Mouse (Mus musculus) stomach, embryonic 14.5 days (tissue): ENCODE measurements around the gene Mthfd1l. TPM values are rescaled to one million over a fixed set of nuclear protein-coding genes. Genes with fewer than 3 reads are reported as not detected.
"Not testable (repeated sequence)": the region's sequence is repeated elsewhere in the genome, so short reads cannot be mapped to it uniquely, and the experiment has no call there.

Source experiments
- ATAC-seq: fragments of 200-750 bp; cut with Nextera tagmentation; 2 replicates; pipeline ENCODE4 v1.8.0; 2017; ENCODE audit warnings: low read depth, moderate TSS enrichment; ENCODE audit not compliant: insufficient number of reproducible peaks, insufficient read depth, low FRiP score
- H3K27ac ChIP-seq: fragments of 300-500 bp; sonication (generic); 2 replicates; pipeline ENCODE4 v1.5.1; 2014; ENCODE audit warnings: mild to moderate bottlenecking, low read length, moderate library complexity, mixed read lengths
- H3K27me3 ChIP-seq: fragments of 300-500 bp; sonication (generic); 2 replicates; pipeline ENCODE4 v1.6.1; 2014; ENCODE audit warnings: low read length, control low read depth, mixed read lengths; ENCODE audit not compliant: control insufficient read depth, insufficient read depth
- H3K36me3 ChIP-seq: fragments of 300-500 bp; sonication (generic); 2 replicates; pipeline ENCODE4 v1.6.1; 2014; ENCODE audit warnings: mild to moderate bottlenecking, control low read depth, low read length, moderate library complexity, mixed read lengths; ENCODE audit not compliant: control insufficient read depth, insufficient read depth
- H3K4me1 ChIP-seq: fragments of 300-500 bp; sonication (generic); 2 replicates; pipeline ENCODE4 v1.6.1; 2014; ENCODE audit warnings: low read length, control low read depth, mixed read lengths; ENCODE audit not compliant: control insufficient read depth, insufficient read depth
- H3K4me2 ChIP-seq: fragments of 300-500 bp; sonication (generic); replicated peaks from 2 replicates; pipeline ENCODE4 v1.6.1; 2014; ENCODE audit warnings: low read depth, low read length, control low read depth
- H3K4me3 ChIP-seq: fragments of 300-500 bp; sonication (generic); 2 replicates; pipeline ENCODE4 v1.5.1; 2014; ENCODE audit warnings: low read depth, low read length, control low read depth
- H3K9ac ChIP-seq: fragments of 300-500 bp; sonication (generic); replicated peaks from 2 replicates; pipeline ENCODE4 v1.6.1; 2014; ENCODE audit warnings: low read depth, mild to moderate bottlenecking, control low read depth, low read length, moderate library complexity, mixed read lengths
- H3K9me3 ChIP-seq: fragments of 300-500 bp; sonication (generic); 2 replicates; pipeline ENCODE4 v1.6.1; 2016; ENCODE audit warnings: low read depth, low read length, control low read depth; ENCODE audit not compliant: control insufficient read depth
- WGBS: fragments of 180-500 bp; shearing (Covaris S2); extraction: QIAGEN DNeasy Blood & Tissue Kit; methylation state at CpG from one replicate; pipeline ENCODE4 v1.1.7; 2014; 5-methylcytosine and 5-hydroxymethylcytosine counted together
- polyA plus RNA-seq: library from polyadenylated mRNA; unstranded; fragments of >200 nt; fragmentation: Nextera tagmentation; extraction: Ambion mirVana; gene quantifications from 2 replicates; pipeline ENCODE4 v1.2.1, GENCODE M21; 2014

Mthfd1l gene
- polyA plus RNA-seq, 1 experiment from 2014 or later, result 16.3 TPM

DNA sequence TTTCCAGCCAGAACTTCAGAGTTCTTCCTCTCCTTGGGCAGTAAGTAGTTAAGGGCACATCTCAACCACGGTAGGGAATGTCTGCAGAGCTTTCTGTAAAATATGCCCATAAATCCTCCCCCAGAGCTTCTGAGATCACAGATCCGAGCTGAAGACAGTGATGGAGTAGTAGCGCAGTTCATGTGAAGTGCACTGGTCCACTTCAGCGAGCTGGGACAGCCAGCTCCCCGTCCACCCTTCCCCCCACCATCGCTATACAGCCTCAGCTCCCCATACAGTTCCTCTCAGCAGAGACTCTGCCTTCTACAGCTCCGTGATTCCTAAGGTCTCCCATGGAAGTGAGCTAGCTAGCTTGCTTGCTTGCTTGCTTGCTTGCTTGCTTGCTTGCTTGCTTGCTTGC is 144.2 kb downstream of the Mthfd1l start:
- Histone ChIP-seq H3K9ac (no peak overlapping the region), H3K27me3 (no peaks in the 10 kb centered on the region), H3K27ac (peak overlapping the region; percentile 93), H3K9me3 (no peaks in the 10 kb centered on the region), H3K4me2 (peak overlapping the region; percentile 22), H3K36me3 (no peaks in the 10 kb centered on the region), H3K4me1 (peaks cover 28% of the 10 kb centered on the region), H3K4me3 (no peak overlapping the region)
- WGBS, result 17% methylated on average over 7 of the region's 7 CpGs
- peak; percentile 88; the same call in 1 of the 2 replicates for ATAC-seq

DNA sequence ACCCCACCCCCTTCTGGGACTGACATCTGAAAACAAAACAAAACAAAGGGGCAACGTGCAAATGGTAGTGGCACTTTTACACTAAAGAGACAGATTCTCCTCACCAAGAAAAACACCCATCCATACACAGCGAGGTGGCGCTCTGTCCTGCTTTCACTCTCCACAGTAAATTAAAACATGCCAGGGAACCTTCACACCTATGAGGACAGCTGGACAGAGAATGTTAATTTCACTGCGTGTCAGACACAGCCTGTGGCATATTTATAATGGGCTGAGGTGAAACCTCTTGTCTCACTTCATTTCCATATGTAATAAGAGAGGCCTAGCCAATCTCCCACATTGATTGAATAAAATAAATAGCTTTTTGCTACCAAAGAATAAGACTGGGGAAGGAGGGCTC is 146.4 kb downstream of the Mthfd1l start:
- no peaks in the 10 kb centered on the region for H3K27me3 ChIP-seq
- no peak overlapping the region for H3K9ac ChIP-seq
- peaks cover 21% of the 10 kb centered on the region for H3K4me1 ChIP-seq
- no peak overlapping the region for H3K4me3 ChIP-seq
- no peak for ATAC-seq
- 78% methylated on average over 4 of the region's 4 CpGs for WGBS
- no peaks in the 10 kb centered on the region for H3K9me3 ChIP-seq
- no peaks in the 10 kb centered on the region for H3K36me3 ChIP-seq
- no peak overlapping the region for H3K4me2 ChIP-seq
- no peak overlapping the region for H3K27ac ChIP-seq

DNA sequence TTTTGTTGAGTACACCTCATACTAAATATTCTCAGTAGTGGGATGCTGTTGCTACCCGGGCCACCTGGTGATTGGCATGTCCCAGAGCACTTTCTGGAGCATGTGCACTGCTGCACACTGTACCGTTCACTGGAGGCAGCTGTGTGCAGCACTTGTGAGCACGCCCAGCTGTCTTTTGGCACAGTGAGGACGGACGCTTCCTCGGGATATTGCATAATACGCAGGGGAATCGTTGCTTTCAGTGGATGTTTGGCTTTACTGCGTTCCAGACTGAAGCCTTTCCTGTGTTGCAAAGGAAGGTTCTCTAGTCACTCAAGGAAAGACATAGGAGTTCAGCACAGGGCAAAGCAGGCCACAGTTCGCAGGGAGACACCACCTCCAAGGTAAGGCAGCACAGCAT is 147.8 kb downstream of the Mthfd1l start:
- peak; percentile 43; the same call in 1 of the 2 replicates for ATAC-seq
- no peak overlapping the region; the same call in 1 of the 2 replicates for H3K4me2 ChIP-seq
- H3K9ac ChIP-seq, result no peak overlapping the region
- H3K4me3 ChIP-seq, result no peak overlapping the region
- no peaks in the 10 kb centered on the region for H3K36me3 ChIP-seq
- peaks cover 21% of the 10 kb centered on the region for H3K4me1 ChIP-seq
- H3K27ac ChIP-seq, result peak overlapping the region; percentile 81
- WGBS, result 39% methylated on average over 10 of the region's 10 CpGs
- no peaks in the 10 kb centered on the region for H3K9me3 ChIP-seq
- H3K27me3 ChIP-seq, result no peaks in the 10 kb centered on the region

DNA sequence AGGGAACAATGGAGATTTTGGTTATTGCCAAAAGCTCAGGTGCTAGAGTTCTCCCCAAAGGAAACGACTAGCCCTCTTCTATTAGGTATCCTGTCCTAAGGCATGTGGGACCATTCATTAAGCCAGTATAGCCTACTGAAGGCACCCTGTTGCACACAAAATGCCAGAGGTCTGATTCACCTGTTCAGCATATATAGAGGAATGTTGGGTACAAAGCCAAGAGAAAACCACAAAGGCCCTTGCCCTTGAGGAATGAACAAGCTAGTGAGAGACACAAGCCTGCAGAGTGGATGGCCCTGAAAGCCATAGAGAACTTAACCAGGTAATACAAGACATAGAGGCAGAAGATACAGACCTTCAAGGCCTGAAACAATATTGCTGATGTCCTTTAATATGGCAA is 148.3 kb downstream of the Mthfd1l start:
- H3K27me3 ChIP-seq, result no peaks in the 10 kb centered on the region
- H3K36me3 ChIP-seq, result no peaks in the 10 kb centered on the region
- H3K27ac ChIP-seq, result peak overlapping the region; percentile 81
- H3K9ac ChIP-seq, result no peak overlapping the region
- ATAC-seq, result no peak
- H3K9me3 ChIP-seq, result no peaks in the 10 kb centered on the region
- no peak overlapping the region for H3K4me3 ChIP-seq
- no peak overlapping the region; the same call in 1 of the 2 replicates for H3K4me2 ChIP-seq
- 76% methylated on average over 1 of the region's 1 CpGs for WGBS
- H3K4me1 ChIP-seq, result peaks cover 22% of the 10 kb centered on the region

DNA sequence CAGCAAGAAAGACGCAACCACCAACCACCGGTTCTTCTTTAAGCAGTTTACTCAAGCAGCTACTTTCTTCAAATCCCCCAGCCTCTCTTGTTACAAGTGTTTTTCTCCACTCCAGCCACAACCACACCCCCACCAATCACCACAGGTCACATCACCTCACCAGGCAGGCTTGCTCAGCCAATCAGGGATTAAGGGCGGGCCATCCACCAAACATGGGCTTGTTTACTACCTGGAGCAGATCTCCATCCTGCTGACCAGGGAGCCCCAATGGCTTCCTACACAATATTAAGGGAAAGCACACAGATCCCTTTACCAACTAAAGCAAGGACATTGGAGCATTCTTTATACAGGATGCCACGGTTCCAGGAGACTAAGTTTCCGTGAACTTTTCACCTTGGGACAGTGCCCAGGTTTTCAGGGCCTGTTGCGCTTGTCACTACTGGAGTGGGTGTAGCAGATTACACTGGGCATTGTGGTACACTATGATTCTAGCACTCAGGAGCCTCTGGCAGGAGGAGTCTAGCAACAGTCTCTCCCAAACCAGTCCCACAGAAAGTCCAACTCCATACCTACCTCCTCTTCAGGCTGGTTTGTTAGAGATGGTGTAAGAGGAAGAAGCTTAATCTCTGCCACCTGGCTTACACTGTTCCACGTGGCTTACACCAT is 150.5 kb downstream of the Mthfd1l start:
- not testable (repeated sequence) for ATAC-seq, H3K9ac ChIP-seq, H3K9me3 ChIP-seq, H3K36me3 ChIP-seq, H3K27me3 ChIP-seq, H3K4me3 ChIP-seq, H3K27ac ChIP-seq, H3K4me2 ChIP-seq
- WGBS, result 81% methylated on average over 7 of the region's 7 CpGs
- H3K4me1 ChIP-seq, result peaks cover 21% of the 10 kb centered on the region

DNA sequence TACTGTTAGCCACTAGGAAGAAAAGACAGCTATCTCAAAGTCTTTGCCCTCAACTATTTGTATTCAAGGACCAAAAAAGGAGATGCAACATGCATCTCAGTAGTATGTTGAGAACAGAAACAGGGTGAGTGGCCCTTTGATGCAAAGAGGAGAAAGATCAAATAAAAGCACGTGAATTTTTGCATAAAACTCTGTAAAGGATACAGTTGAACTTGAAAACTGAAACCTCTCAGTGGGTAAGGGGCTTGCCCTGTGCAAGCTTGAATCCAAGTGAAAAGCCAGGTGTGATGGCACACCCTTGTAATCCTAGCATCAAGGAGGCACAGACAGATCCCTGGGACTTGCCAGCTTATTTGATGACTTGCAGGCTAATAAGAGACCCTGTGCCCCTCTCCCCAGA is 151.2 kb downstream of the Mthfd1l start:
- no peaks in the 10 kb centered on the region for H3K36me3 ChIP-seq
- H3K9ac ChIP-seq, result no peak overlapping the region
- H3K9me3 ChIP-seq, result no peaks in the 10 kb centered on the region
- 81% methylated on average over 1 of the region's 1 CpGs for WGBS
- H3K4me2 ChIP-seq, result no peak overlapping the region
- H3K27ac ChIP-seq, result no peak overlapping the region
- H3K4me1 ChIP-seq, result peaks cover 29% of the 10 kb centered on the region
- ATAC-seq, result no peak
- no peak overlapping the region for H3K4me3 ChIP-seq
- H3K27me3 ChIP-seq, result no peaks in the 10 kb centered on the region

DNA sequence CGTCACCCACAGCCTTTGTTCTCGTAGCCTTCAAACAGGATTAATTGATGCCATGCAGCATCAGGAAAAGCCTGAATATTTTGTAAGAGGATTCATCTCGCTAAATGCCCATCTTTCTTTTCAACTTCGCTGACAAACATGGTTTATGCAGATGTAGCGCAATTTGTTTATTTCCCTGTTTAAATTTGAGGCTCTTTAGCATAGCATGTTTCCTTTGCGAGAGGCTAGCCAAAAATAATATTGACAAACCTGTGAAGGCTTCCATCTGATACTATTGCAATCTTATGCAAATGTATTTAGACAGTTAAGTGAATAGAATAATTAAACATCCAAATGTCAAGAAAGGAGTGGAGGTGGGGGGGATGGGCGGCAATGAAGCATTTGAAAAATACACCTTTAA is 152.3 kb downstream of the Mthfd1l start:
- no peak overlapping the region for H3K9ac ChIP-seq
- H3K36me3 ChIP-seq, result no peaks in the 10 kb centered on the region
- H3K9me3 ChIP-seq, result no peaks in the 10 kb centered on the region
- no peak for ATAC-seq
- H3K4me1 ChIP-seq, result peaks cover 33% of the 10 kb centered on the region
- no peak overlapping the region for H3K4me2 ChIP-seq
- H3K27me3 ChIP-seq, result no peaks in the 10 kb centered on the region
- H3K4me3 ChIP-seq, result no peak overlapping the region
- H3K27ac ChIP-seq, result no peak overlapping the region
- 78% methylated on average over 7 of the region's 7 CpGs for WGBS

GRCm38 (mm10) chr10:4126335-4127012 is 153.6 kb downstream of the Mthfd1l start:
- Histone ChIP-seq H3K4me3 (no peak overlapping the region), H3K4me2 (no peak overlapping the region), H3K4me1 (peaks cover 24% of the 10 kb centered on the region), H3K9me3 (no peaks in the 10 kb centered on the region), H3K27ac (peak overlapping the region; percentile 49), H3K36me3 (no peaks in the 10 kb centered on the region), H3K27me3 (no peaks in the 10 kb centered on the region), H3K9ac (no peak overlapping the region)
- ATAC-seq, result no peak
- WGBS, result 48% methylated on average over 8 of the region's 8 CpGs
